Mouse (Mus musculus) stomach, embryonic 14.5 days (tissue): ENCODE measurements around the gene Atp8a2. TPM values are rescaled to one million over a fixed set of nuclear protein-coding genes. Genes with fewer than 3 reads are reported as not detected.

Experiments
- ATAC-seq: fragments of 200-750 bp; cut with Nextera tagmentation; 2 replicates; pipeline ENCODE4 v1.8.0; 2017; ENCODE audit warnings: low read depth, moderate TSS enrichment; ENCODE audit not compliant: insufficient number of reproducible peaks, insufficient read depth, low FRiP score
- H3K27ac ChIP-seq: fragments of 300-500 bp; sonication (generic); 2 replicates; pipeline ENCODE4 v1.5.1; 2014; ENCODE audit warnings: mild to moderate bottlenecking, low read length, moderate library complexity, mixed read lengths
- H3K27me3 ChIP-seq: fragments of 300-500 bp; sonication (generic); 2 replicates; pipeline ENCODE4 v1.6.1; 2014; ENCODE audit warnings: low read length, control low read depth, mixed read lengths; ENCODE audit not compliant: control insufficient read depth, insufficient read depth
- H3K36me3 ChIP-seq: fragments of 300-500 bp; sonication (generic); 2 replicates; pipeline ENCODE4 v1.6.1; 2014; ENCODE audit warnings: mild to moderate bottlenecking, control low read depth, low read length, moderate library complexity, mixed read lengths; ENCODE audit not compliant: control insufficient read depth, insufficient read depth
- H3K4me1 ChIP-seq: fragments of 300-500 bp; sonication (generic); 2 replicates; pipeline ENCODE4 v1.6.1; 2014; ENCODE audit warnings: low read length, control low read depth, mixed read lengths; ENCODE audit not compliant: control insufficient read depth, insufficient read depth
- H3K4me2 ChIP-seq: fragments of 300-500 bp; sonication (generic); replicated peaks from 2 replicates; pipeline ENCODE4 v1.6.1; 2014; ENCODE audit warnings: low read depth, low read length, control low read depth
- H3K4me3 ChIP-seq: fragments of 300-500 bp; sonication (generic); 2 replicates; pipeline ENCODE4 v1.5.1; 2014; ENCODE audit warnings: low read depth, low read length, control low read depth
- H3K9ac ChIP-seq: fragments of 300-500 bp; sonication (generic); replicated peaks from 2 replicates; pipeline ENCODE4 v1.6.1; 2014; ENCODE audit warnings: low read depth, mild to moderate bottlenecking, control low read depth, low read length, moderate library complexity, mixed read lengths
- H3K9me3 ChIP-seq: fragments of 300-500 bp; sonication (generic); 2 replicates; pipeline ENCODE4 v1.6.1; 2016; ENCODE audit warnings: low read depth, low read length, control low read depth; ENCODE audit not compliant: control insufficient read depth
- WGBS: fragments of 180-500 bp; shearing (Covaris S2); extraction: QIAGEN DNeasy Blood & Tissue Kit; methylation state at CpG from one replicate; pipeline ENCODE4 v1.1.7; 2014; 5-methylcytosine and 5-hydroxymethylcytosine counted together
- microRNA counts: library from miRNA; unstranded; fragments of <30 nt; microRNA quantifications from one replicate; lab custom pipeline; 2016
- microRNA-seq: library from miRNA; unstranded; fragments of <30 nt; microRNA quantifications from one replicate; pipeline ENCODE4, GENCODE M21; 2016
- polyA plus RNA-seq: library from polyadenylated mRNA; unstranded; fragments of >200 nt; fragmentation: Nextera tagmentation; extraction: Ambion mirVana; gene quantifications from 2 replicates; pipeline ENCODE4 v1.2.1, GENCODE M21; 2014

Gene Atp8a2
- polyA plus RNA-seq, 1 experiment from 2014 or later, result 5.9 TPM

DNA sequence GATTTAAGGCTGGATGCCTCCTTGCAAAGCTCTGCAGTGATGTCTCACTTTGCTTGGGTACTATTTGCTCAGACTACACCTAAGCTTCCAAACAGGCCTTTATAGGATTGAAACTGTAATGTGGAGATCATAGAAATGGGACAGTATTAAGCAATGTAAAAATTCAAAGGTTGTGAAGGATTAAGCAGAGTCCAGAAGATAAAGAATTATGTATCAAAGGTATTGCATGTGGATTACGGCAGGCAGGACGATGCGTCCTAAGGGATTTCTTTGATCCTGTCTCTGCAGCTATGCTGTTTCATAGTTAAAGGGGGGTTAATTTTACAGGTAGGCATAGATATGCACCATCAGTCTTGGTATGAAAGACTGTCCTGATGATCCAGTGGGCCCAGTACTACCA is 604.4 kb downstream of the Atp8a2 start:
- no peak for ATAC-seq
- WGBS, result 95% methylated on average over 3 of the region's 3 CpGs
- Histone ChIP-seq H3K27me3 (no peaks in the 10 kb centered on the region), H3K9ac (no peak overlapping the region), H3K9me3 (no peaks in the 10 kb centered on the region), H3K4me2 (no peak overlapping the region), H3K27ac (no peak overlapping the region), H3K4me3 (no peak overlapping the region), H3K4me1 (peaks cover 7% of the 10 kb centered on the region), H3K36me3 (peaks cover 17% of the 10 kb centered on the region)

GRCm38 (mm10) chr14:59591901-59592300 is 605.1 kb downstream of the Atp8a2 start:
- Histone ChIP-seq H3K4me1 (peaks cover 3% of the 10 kb centered on the region), H3K27ac (no peak overlapping the region), H3K9ac (no peak overlapping the region), H3K9me3 (no peaks in the 10 kb centered on the region), H3K4me3 (no peak overlapping the region), H3K4me2 (no peak overlapping the region), H3K36me3 (peaks cover 17% of the 10 kb centered on the region), H3K27me3 (no peaks in the 10 kb centered on the region)
- ATAC-seq, result no peak
- 85% methylated on average over 8 of the region's 8 CpGs for WGBS

GRCm38 (mm10) chr14:59590614-59591013 is 606.4 kb downstream of the Atp8a2 start:
- H3K9ac ChIP-seq, result no peak overlapping the region
- H3K4me2 ChIP-seq, result no peak overlapping the region
- H3K9me3 ChIP-seq, result no peaks in the 10 kb centered on the region
- peaks cover 17% of the 10 kb centered on the region for H3K36me3 ChIP-seq
- H3K27me3 ChIP-seq, result no peaks in the 10 kb centered on the region
- no peak overlapping the region for H3K4me3 ChIP-seq
- 76% methylated on average over 1 of the region's 1 CpGs for WGBS
- H3K27ac ChIP-seq, result no peak overlapping the region
- no peaks in the 10 kb centered on the region for H3K4me1 ChIP-seq
- ATAC-seq, result no peak

MicroRNAs within 50 kb of the gene (microRNA counts, 519-probe panel; counts per million panel counts)
- microRNA mmu-miR-719 (lab: Ali Mortazavi, UCI), result not detected

Small RNA genes within 50 kb of the gene (microRNA-seq; reads per million reads assigned to microRNA genes)
- not detected for gene Mir719

Other genes starting within 250 kb of the Atp8a2 start
- gene Nupl1, start 54.3 kb upstream of the Atp8a2 start, polyA plus RNA-seq, result 0.13 TPM in 1 of 2 replicates, not detected in the other
- gene Gm49336, start 54.3 kb upstream of the Atp8a2 start, polyA plus RNA-seq, result 62.7 and 66.2 TPM in 2 replicates
- 35.6 and 36.0 TPM in 2 replicates for gene Mtmr6, start 68.0 kb upstream of the Atp8a2 start, polyA plus RNA-seq
- 1.1 and 1.9 TPM in 2 replicates for gene Amer2, start 176.1 kb upstream of the Atp8a2 start, polyA plus RNA-seq